Mouse (Mus musculus) kidney, embryonic 16.5 days (tissue): ENCODE results near the gene Timm22. TPM values are rescaled to one million over a fixed set of nuclear protein-coding genes. Genes with fewer than 3 reads are reported as not detected.

Experiments
- ATAC-seq: fragments of 200-750 bp; cut with Nextera tagmentation; 2 replicates; pipeline ENCODE4 v1.8.0; 2017; ENCODE audit warnings: moderate TSS enrichment; ENCODE audit not compliant: low FRiP score, low TSS enrichment
- H3K27ac ChIP-seq: fragments of 300-500 bp; sonication (generic); 2 replicates; pipeline ENCODE4 v1.5.1; 2014; ENCODE audit warnings: low read length
- H3K27me3 ChIP-seq: fragments of 300-500 bp; sonication (generic); 2 replicates; pipeline ENCODE4 v1.6.1; 2014; ENCODE audit warnings: low read length, control low read depth, mixed read lengths; ENCODE audit not compliant: insufficient read depth
- H3K36me3 ChIP-seq: fragments of 300-500 bp; sonication (generic); 2 replicates; pipeline ENCODE4 v1.6.1; 2014; ENCODE audit warnings: low read length, control low read depth, mixed read lengths; ENCODE audit not compliant: insufficient read depth
- H3K4me1 ChIP-seq: fragments of 300-500 bp; sonication (generic); 2 replicates; pipeline ENCODE4 v1.6.1; 2014; ENCODE audit warnings: low read length, control low read depth, mixed read lengths; ENCODE audit not compliant: insufficient read depth
- H3K4me2 ChIP-seq: fragments of 300-500 bp; sonication (generic); replicated peaks from 2 replicates; pipeline ENCODE4 v1.6.1; 2014; ENCODE audit warnings: low read depth, low read length
- H3K4me3 ChIP-seq: fragments of 300-500 bp; sonication (generic); 2 replicates; pipeline ENCODE4 v1.5.1; 2014; ENCODE audit warnings: mild to moderate bottlenecking, low read length
- H3K9ac ChIP-seq: fragments of 300-500 bp; sonication (generic); replicated peaks from 2 replicates; pipeline ENCODE4 v1.6.1; 2014; ENCODE audit warnings: low read length
- H3K9me3 ChIP-seq: fragments of 300-500 bp; sonication (generic); 2 replicates; pipeline ENCODE4 v1.6.1; 2016; ENCODE audit warnings: low read length, control low read depth
- WGBS: fragments of 180-500 bp; shearing (Covaris S2); extraction: QIAGEN DNeasy Blood & Tissue Kit; methylation state at CpG from one replicate; pipeline ENCODE4 v1.1.7; 2014; 5-methylcytosine and 5-hydroxymethylcytosine counted together
- polyA plus RNA-seq: library from polyadenylated mRNA; unstranded; fragments of >200 nt; fragmentation: Nextera tagmentation; extraction: Ambion mirVana; gene quantifications from 2 replicates; pipeline ENCODE4 v1.2.1, GENCODE M21; 2015

The Timm22 gene
- polyA plus RNA-seq, 1 experiment from 2014 or later: 106 TPM

GRCm38 (mm10) chr11:76446251-76446650, 39.5 kb downstream of the Timm22 start:
- Histone ChIP-seq H3K4me2 (no peak overlapping the region; the same call in 1 of the 2 replicates), H3K36me3 (peaks cover 18% of the 10 kb centered on the region; the same call in 1 of the 2 replicates), H3K4me3 (no peak overlapping the region), H3K4me1 (peaks cover 25% of the 10 kb centered on the region), H3K9me3 (no peaks in the 10 kb centered on the region), H3K27ac (no peak overlapping the region), H3K27me3 (no peaks in the 10 kb centered on the region), H3K9ac (no peak overlapping the region)
- ATAC-seq: no peak
- WGBS: 5% methylated on average over 10 of the region's 10 CpGs

GRCm38 (mm10) chr11:76449520-76450201, 42.9 kb downstream of the Timm22 start:
- Histone ChIP-seq H3K27ac (peak overlapping the region; percentile 73), H3K36me3 (peaks cover 35% of the 10 kb centered on the region), H3K9me3 (no peaks in the 10 kb centered on the region), H3K4me2 (no peak overlapping the region), H3K9ac (0 out of 2 replicates have a peak overlapping the region, but pooled peaks have one; percentile 28), H3K4me1 (peaks cover 25% of the 10 kb centered on the region), H3K27me3 (no peaks in the 10 kb centered on the region), H3K4me3 (no peak overlapping the region)
- ATAC-seq: peak; percentile 55
- 15% methylated on average over 15 of the region's 15 CpGs for WGBS

GRCm38 (mm10) chr11:76450202-76450561, 43.4 kb downstream of the Timm22 start:
- H3K9ac ChIP-seq: 0 out of 2 replicates have a peak overlapping the region, but pooled peaks have one; percentile 28

GRCm38 (mm10) chr11:76454492-76454891, 47.7 kb downstream of the Timm22 start:
- no peak overlapping the region for H3K27ac ChIP-seq
- H3K27me3 ChIP-seq: no peaks in the 10 kb centered on the region
- no peaks in the 10 kb centered on the region for H3K9me3 ChIP-seq
- 66% methylated on average over 5 of the region's 5 CpGs for WGBS
- peaks cover 22% of the 10 kb centered on the region for H3K4me1 ChIP-seq
- no peak overlapping the region for H3K9ac ChIP-seq
- H3K4me3 ChIP-seq: no peak overlapping the region
- ATAC-seq: 0 out of 2 replicates have a peak, but pooled peaks have one; percentile 43
- no peak overlapping the region for H3K4me2 ChIP-seq
- peaks cover 39% of the 10 kb centered on the region for H3K36me3 ChIP-seq

More at GRCm38 (mm10) chr11:76450202-76450561, 43.4 kb downstream of the Timm22 start:
- Histone ChIP-seq H3K27ac (peak overlapping the region; percentile 73), H3K9me3 (no peaks in the 10 kb centered on the region), H3K36me3 (peaks cover 39% of the 10 kb centered on the region), H3K4me1 (peaks cover 25% of the 10 kb centered on the region), H3K4me2 (no peak overlapping the region), H3K27me3 (no peaks in the 10 kb centered on the region), H3K4me3 (no peak overlapping the region)
- 36% methylated on average over 3 of the region's 3 CpGs for WGBS
- ATAC-seq: no peak

- no peaks in the 10 kb centered on the region for H3K27me3 ChIP-seq
- peaks cover 11% of the 10 kb centered on the region for H3K4me1 ChIP-seq
- ATAC-seq: peak; percentile 69
- H3K9ac ChIP-seq: no peak overlapping the region
- no peak overlapping the region for H3K4me2 ChIP-seq
- H3K4me3 ChIP-seq: no peak overlapping the region
- H3K27ac ChIP-seq: no peak overlapping the region
- WGBS: 21% methylated on average over 6 of the region's 6 CpGs
- no peaks in the 10 kb centered on the region for H3K9me3 ChIP-seq
- peaks cover 43% of the 10 kb centered on the region for H3K36me3 ChIP-seq
Observed at GRCm38 (mm10) chr11:76456233-76456632, 49.5 kb downstream of the Timm22 start.

GRCm38 (mm10) chr11:76456897-76457296, 50.1 kb downstream of the Timm22 start:
- Histone ChIP-seq H3K4me2 (no peak overlapping the region), H3K4me1 (peaks cover 11% of the 10 kb centered on the region), H3K27ac (no peak overlapping the region), H3K4me3 (no peak overlapping the region), H3K27me3 (no peaks in the 10 kb centered on the region), H3K36me3 (peaks cover 38% of the 10 kb centered on the region), H3K9me3 (no peaks in the 10 kb centered on the region), H3K9ac (no peak overlapping the region)
- 0 out of 2 replicates have a peak, but pooled peaks have one; percentile 24 for ATAC-seq
- 68% methylated on average over 10 of the region's 10 CpGs for WGBS

- Histone ChIP-seq H3K9me3 (no peaks in the 10 kb centered on the region), H3K36me3 (peaks cover 38% of the 10 kb centered on the region), H3K27me3 (no peaks in the 10 kb centered on the region), H3K4me2 (no peak overlapping the region), H3K4me3 (no peak overlapping the region), H3K9ac (no peak overlapping the region), H3K4me1 (peaks cover 11% of the 10 kb centered on the region), H3K27ac (no peak overlapping the region)
- no peak for ATAC-seq
- WGBS: 81% methylated on average over 9 of the region's 9 CpGs
Observed at GRCm38 (mm10) chr11:76458730-76459129, 52.0 kb downstream of the Timm22 start.

- no peak overlapping the region for H3K9ac ChIP-seq
- no peaks in the 10 kb centered on the region for H3K27me3 ChIP-seq
- peaks cover 32% of the 10 kb centered on the region for H3K36me3 ChIP-seq
- ATAC-seq: no peak
- no peak overlapping the region for H3K27ac ChIP-seq
- H3K4me3 ChIP-seq: no peak overlapping the region
- H3K9me3 ChIP-seq: no peaks in the 10 kb centered on the region
- H3K4me2 ChIP-seq: no peak overlapping the region
- 62% methylated on average over 3 of the region's 3 CpGs for WGBS
- H3K4me1 ChIP-seq: peaks cover 14% of the 10 kb centered on the region
Observed at GRCm38 (mm10) chr11:76459489-76459888, 52.7 kb downstream of the Timm22 start.

GRCm38 (mm10) chr11:76461201-76461600, 54.4 kb downstream of the Timm22 start:
- WGBS: 36% methylated on average over 6 of the region's 6 CpGs

GRCm38 (mm10) chr11:76461696-76462095, 54.9 kb downstream of the Timm22 start:
- Histone ChIP-seq H3K27ac (no peak overlapping the region), H3K4me3 (no peak overlapping the region), H3K9me3 (no peaks in the 10 kb centered on the region), H3K4me2 (no peak overlapping the region), H3K9ac (no peak overlapping the region), H3K36me3 (peaks cover 20% of the 10 kb centered on the region), H3K27me3 (no peaks in the 10 kb centered on the region), H3K4me1 (peaks cover 24% of the 10 kb centered on the region)
- ATAC-seq: no peak
- 80% methylated on average over 5 of the region's 5 CpGs for WGBS

More at GRCm38 (mm10) chr11:76461201-76461600, 54.4 kb downstream of the Timm22 start:
- Histone ChIP-seq H3K36me3 (peaks cover 20% of the 10 kb centered on the region), H3K4me2 (no peak overlapping the region), H3K4me1 (peaks cover 27% of the 10 kb centered on the region), H3K4me3 (no peak overlapping the region), H3K27me3 (no peaks in the 10 kb centered on the region), H3K27ac (no peak overlapping the region), H3K9ac (no peak overlapping the region), H3K9me3 (no peaks in the 10 kb centered on the region)
- ATAC-seq: no peak
